Mouse (Mus musculus): ENCODE measurements at regions not wholly inside any gene's neighbourhood (a gene's known extent, or its start where the extent isn't known, plus 50 kb on each side); places are given as distances from the start of the nearest gene placed in this dataset.

DNA sequence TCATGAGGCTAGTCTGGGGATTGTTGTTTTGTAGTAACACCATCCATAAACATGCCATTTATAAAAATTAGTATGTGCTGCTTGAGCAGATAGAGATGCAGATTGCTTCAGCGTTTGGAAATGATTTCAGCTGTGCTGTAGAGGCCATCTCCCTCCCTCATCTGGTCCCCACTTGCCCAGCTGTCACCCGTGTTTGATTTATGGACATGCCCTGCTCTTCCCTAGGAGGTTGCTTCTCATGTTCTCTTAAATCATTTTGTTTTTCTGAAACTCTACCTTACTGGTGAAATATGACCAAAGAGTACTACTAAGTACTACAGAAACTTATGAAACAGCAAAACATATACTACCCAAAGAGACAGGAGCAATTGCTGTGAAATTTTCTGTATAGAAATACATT, 284.7 kb upstream of the N6amt1 start:
- DNase-seq (ENCODE audit: low spot score): peak; percentile 60

DNA sequence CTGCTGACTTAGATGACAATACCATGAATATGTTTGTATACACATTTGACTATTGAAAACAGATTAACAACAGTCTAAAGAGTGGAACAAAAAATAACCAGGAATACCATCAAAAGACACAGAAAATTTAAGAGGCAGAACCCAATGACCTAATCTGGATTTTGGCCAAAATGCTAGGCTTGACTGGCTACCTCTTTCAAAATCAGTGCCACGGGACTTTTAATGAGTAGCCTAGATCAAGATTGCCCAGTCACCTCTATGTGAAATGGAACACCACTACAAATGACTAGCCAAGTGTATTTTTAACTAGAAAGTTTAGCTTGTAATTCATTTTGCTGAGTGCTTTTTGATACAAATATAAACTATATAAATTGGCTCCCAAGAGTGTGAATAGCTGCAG, 286.0 kb upstream of the N6amt1 start:
- DNase-seq (ENCODE audit: low spot score): peak; percentile 74

DNA sequence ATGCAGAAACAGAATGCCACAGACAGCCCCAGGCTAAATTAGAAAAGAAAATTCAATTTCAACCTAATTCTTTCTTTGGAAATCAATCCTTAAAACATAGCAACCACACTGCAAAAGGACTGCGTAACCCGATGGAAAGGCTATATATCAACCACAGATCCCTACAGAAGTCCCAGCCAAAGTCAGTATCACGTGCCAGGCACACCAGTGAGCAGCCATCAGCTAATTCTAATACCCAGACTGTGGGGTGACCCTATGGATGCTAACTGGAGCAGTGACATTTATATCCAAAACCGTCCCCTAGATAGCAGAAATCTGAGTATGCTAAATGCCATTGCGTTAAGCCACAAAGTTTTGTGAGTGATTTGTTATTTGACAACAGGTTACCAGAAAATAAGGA, 286.5 kb upstream of the N6amt1 start:
- no peak for DNase-seq (ENCODE audit: low spot score)

DNA sequence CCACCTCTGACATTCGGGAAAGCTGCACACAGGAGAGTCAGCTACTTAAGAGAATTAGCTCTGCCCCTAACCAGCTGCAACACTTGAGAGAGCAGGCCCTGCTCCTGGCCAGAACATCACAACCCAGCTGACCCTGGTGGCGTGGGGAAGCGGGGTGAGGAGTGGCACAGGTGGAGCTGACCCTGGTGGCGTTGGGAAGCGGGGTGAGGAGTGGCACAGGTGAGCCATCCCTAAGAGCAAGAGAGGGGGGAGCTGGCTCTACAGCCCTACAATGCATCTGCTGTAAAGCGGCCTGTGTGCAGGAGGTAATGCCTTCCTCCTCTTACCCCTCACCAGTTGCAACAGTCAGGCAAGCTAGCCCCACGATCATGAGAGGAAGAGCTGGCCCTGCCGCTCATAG, 293.5 kb upstream of the N6amt1 start:
- no peak for DNase-seq (ENCODE audit: low spot score)

DNA sequence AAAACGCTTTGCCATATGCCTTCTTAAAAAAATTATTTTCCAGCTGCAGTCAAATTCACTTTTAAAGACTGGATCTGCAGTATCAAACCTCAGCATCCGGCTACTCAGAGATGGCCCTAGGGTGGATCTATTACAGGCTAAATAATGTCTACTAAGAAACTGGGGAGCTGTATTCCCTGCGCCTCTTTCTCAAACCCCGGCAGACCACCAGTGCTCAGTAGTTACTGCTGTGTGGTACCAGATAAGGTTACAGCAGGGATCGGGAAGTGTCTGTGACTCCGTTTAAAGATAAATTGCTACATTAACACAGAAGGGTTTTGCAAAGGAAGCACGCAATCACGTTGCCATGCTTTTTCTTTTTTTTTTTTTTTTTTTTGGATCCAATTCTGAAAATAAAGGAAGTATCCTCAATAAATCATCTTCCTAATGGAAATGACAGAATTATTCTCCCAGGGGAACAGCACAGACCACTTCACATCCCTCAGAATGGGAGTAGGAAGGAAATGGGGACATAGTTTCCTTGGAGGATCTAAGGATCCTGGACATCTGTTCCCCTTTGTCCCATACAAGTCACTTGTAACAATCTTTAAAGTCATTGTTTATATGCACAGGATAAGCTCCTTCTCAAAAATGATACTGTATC, 304.1 kb upstream of the N6amt1 start:
- DNase-seq (ENCODE audit: low spot score): no peak

DNA sequence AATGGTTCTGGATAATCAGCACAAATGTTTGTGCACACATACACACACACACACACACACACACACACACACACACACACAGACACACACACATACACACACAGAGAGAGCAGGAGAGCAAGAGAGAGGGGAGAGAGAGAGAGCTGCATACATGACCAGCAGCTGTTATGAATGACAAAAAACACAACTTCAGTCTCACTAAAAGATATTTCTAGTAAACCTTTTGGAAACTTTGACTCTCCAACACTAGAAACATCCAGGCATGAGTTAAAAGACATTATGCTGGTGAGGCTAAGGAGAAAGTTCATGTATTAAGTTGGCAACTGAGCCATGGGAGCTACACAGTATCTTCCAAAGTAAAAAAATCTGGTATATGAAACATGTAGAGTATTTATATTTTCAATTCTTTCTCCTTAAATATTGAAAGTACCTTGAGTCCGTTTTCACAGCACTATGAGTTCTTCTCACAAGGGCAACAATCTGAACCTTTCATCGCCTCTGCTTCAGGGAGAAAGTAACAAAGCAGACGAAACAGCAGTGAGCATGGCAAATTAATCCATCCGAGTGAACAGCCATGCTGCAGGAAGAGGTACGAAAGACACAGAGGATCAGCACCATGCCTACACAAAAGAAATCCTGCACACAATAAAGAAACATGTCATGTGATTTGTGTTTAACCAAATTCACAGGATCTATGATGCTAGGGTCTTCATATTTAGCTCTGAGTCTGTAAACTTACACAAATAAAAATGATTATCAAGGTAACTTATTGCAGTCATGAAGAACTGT, 309.0 kb upstream of the N6amt1 start:
- DNase-seq (ENCODE audit: low spot score): no peak

DNA sequence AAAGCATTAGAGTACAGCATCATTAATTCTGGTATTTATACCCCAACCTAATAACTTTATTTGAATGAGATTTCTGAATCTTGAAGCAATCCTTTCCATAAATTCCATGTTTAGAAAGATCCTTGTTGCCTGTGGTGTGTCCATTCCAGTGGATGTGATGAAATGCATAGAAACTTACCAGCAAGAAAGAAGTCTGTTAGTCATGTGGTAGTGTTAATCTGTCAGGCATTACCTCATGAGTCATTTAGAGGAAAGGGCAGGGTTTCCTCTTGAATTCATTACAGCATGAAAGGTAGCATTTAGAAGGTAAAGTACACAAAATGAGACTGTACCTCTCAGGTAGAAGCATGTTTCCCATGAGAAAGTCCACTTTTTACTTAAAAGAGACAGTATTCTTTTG, 310.3 kb upstream of the N6amt1 start:
- DNase-seq (ENCODE audit: low spot score): peak; percentile 32

DNA sequence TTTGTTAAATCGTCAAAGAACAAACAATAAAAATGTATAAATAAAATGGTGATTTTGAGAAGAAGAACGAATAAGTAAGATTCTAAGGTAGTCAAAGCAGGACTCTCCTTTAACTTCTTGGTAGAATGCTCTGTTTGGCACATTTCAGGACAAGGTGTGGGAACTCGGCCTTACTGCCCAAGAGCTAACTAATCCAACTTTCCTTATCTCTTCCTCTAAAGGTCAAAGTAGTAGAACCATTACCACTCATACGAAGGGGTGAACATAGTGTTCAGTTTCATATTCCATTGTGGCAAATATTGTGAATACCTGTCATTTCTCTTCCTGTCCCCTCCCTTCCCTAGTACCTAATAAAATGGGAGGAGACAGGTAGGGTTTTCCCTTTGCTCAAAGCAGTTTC, 313.6 kb upstream of the N6amt1 start:
- DNase-seq (ENCODE audit: low spot score): no peak

DNA sequence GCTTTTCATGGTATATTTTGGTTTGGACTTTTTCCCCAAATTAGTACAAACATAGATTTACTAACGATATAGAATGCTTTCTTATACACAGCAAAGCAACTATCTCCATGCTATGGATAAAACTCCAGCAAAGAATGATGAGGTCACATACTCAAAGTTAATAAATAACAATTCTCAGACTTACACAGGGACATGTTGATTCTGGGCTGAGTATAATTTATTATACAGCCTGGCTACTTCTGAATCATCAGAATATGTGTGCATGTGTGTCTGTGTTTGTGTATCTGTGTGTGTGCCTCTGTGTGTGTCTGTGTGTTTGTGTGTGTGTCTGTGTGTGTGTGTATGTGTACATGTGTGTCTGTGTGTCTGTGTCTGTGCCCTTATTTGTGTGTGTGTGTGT, 314.1 kb upstream of the N6amt1 start:
- no peak for DNase-seq (ENCODE audit: low spot score)

DNA sequence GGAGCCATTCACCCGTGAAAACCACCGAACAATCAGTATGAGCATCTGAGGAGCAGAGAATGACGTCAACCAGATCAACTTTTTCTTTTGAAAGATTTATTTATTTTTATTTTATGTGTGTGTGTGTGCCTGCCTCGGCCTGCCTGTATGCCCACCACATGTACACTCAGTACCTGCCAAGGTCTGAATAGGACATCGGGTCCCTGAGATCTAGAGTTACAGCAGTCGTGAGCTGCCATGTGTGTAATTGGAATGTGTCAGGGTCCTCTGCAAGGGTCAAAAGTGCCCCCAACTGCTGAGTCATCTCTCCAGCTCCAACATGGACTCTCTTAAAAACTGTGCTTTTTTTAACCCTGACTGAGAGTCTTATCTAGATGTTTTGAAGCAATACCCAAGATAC, 316.9 kb upstream of the N6amt1 start:
- DNase-seq (ENCODE audit: low spot score): no peak

DNA sequence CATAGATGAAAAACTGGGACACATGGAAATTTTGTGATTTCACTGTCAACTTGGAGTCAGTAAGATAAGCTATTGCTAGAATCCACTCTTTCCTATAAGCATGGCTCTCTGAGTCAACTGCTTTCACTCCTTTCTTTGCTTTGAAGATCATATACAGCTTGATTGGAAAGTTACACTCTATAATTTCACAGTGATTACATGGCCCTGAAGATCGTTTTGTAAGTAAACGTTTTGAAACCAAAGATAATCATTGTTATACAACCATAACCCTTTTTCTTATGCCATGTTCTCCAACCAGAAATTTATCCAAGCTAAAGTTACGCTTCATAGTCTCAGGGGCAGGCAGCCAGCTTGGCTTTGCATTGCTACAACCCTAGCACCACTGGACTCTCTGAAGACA, 322.1 kb upstream of the N6amt1 start:
- no peak for DNase-seq (ENCODE audit: low spot score)

DNA sequence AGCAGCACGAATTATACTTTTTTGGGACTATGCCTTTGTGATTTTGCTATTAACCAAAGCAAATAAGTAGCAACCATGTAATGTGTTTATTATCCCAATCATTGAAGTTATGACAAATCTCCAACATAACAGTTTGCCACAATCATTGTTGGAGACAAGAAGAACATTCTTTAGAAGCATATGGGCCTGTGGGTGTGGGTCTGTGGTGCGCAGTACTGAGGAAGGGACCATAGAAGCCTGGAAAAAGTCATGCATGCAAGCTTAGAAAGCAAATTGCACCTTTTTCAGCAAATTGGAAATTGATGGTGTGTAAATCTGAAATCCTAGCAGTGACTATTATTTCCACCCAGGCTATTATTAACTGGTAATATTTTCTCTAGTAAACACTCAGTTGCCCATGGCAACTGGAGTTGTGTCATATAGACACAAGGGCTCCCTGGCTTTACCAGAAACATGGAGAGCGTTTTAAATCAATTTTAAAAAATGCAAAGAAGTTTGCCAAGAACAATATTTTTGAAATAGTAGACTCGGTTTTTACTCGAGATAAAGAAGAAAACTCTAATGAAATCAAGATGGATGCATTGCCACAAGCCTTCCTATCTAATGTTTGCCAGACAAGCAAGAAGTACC, 325.4 kb upstream of the N6amt1 start:
- peak; percentile 72 for DNase-seq (ENCODE audit: low spot score)

DNA sequence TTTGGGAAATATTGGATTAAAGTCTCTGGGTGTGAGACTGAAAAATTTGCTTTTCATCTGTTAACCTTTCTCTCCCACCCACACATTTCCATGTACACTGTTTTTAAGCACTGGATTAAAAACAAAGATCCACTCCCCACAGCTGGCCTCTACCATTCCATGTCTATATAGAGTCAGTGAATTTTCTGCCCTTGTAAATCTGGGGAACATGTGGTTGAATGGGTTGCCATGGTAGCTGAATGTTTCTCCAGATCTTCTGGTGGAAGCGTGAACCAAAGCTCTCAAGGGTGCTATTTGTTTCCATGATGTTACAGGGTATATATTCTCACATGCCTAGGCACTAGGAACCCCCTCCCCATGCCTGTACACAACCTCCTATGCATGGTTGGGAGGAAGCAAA, 326.4 kb upstream of the N6amt1 start:
- no peak for DNase-seq (ENCODE audit: low spot score)

DNA sequence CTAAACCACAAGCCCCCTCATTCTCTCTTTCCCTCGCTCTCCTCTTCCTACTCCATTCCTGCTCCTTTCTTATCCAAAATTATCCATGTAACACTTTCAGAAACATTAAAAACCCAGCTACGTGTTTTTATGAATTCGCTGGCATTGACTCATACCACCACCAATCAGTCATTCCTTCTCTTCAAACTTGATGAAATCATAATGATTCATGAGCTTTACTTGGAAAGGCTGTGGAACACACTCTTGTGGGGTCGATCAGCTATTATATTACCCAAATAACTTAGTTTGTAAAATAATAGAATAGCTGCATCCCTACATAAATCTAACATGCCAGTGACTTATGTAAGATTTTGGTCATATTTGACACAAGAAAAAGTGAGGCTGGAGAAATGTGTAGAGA, 331.9 kb upstream of the N6amt1 start:
- DNase-seq (ENCODE audit: low spot score): peak; percentile 20

DNA sequence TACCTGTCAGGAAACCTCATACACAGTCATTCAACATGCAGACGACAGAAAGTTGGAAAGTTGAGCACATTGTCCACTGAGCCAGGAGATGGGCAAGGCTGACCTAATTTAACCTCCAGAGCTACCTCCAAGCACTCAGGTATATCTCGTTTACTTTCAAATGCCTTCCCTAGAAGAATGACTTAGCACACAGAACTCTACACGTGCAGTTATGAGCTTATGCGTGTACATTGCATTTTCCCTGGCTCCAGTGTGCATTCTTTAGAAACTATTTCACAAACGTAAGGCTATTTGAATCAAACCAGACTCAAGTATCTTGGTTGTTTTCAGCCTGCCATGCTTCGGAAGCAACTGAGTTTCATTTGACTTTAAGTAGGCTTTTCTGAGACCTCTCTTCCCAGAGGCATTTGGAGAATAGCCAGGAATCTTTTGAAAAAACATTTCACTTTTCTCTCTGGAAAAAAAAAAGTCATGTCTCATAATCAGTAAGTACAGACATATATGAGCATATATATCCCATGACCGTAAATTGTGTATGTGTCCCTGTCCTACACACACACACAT, 336.8 kb upstream of the N6amt1 start:
- DNase-seq (ENCODE audit: low spot score): peak; percentile 34

DNA sequence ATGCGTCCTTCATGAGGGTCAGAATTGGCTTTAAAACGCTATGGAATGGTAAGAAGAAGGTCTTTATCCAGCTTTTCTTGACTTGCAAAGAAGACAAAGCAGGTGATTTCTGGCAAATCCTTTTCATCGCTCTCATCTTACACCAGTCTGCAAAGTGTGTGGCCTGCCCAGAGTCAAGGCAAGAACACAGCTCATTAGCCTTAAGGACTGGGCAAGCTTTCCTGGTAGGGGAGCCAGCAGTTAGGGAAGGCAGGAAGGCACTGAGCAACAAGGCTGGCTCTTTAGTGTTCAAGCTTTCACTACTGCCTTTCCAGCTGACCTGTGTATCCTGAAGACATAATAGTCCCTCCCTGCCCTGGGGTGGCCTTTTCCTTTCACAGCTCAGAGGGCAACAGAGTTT, 352.4 kb upstream of the N6amt1 start:
- peak; percentile 29 for DNase-seq (ENCODE audit: low spot score)

DNA sequence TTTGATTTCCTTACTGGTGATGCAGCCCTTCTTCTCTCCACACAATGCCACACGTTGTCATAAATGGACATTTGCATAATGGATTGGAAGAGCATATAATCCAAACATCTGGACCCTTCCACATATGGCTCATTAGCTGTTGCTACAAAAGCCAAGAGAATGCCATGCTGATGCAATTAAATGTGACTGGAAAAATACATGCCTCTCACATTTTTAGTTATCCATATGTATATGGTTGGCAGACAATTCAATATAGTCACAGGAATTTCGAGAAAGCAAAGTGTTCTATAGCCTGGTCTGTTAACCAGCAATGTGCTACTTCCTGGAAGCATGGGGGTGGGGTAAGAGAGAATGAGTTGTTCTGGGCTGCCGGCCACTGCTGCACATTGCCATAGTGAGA, 352.9 kb upstream of the N6amt1 start:
- DNase-seq (ENCODE audit: low spot score): no peak

DNA sequence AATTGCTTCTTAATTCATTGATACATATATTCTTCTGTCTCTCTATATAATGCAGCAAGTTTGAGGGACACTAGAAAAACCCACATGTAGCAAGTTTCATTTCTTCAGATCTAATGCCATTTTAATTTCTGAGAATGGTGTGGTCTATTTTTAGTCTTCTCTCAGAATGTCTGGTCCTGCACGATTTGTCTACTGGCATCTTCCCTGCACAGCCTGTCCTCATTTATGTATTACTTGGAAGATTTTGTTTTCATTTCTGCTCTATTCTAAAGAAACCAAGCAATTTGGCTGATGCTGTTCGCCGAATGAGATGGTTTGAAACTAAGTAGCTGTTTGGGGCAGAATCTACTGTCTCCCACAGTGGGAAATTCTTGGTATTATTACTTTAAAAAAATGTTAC, 382.3 kb upstream of the N6amt1 start:
- no peak for DNase-seq (ENCODE audit: low spot score)

DNA sequence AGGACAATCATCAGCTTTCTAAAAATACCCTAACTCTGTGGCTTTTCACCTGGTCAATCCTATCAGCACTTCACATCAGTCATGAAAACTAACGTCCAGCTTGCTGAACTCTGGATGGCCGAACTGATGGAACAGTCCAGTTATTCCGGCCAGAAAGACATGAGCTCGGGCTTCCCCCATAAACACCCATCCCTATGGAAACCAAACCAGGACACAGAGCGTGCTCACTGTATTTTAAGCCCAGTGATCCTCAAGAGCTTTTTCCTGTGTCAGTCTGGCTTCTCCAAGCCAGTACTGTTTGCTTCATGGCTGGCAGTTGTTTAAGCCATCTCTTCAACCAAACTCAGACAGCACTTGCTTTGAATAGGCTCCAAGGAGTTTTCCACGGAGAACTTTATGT, 404.3 kb upstream of the N6amt1 start:
- DNase-seq (ENCODE audit: low spot score): peak; percentile 31

DNA sequence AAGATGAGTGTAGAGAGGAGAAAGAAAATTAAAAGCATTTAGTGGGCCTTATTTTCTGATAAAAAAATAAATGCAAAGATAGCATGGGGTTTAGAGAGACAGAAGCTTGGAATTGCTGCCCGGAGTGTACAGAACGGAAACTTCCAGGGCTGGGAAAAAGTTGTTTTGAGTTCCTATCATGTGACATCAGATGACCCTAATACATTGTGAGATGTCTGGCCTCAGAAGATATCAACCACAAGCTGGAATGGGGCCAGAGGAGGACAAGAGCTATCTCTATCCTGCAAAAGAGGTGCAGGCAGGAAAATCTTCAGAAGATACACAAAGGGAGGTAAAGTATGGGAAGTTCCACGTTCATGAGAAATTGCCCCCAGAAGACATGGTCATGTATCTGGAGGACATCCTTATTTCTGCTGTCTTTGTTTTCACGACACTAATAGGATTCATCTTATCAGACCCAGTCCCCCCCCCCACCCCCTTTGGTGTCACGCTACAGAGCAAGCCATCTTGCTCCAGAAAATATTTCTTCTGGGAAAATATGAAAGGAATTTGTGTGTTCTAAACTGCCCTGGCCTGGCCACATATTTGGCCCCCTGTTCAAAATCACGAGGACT, 408.3 kb upstream of the N6amt1 start:
- no peak for DNase-seq (ENCODE audit: low spot score)

DNA sequence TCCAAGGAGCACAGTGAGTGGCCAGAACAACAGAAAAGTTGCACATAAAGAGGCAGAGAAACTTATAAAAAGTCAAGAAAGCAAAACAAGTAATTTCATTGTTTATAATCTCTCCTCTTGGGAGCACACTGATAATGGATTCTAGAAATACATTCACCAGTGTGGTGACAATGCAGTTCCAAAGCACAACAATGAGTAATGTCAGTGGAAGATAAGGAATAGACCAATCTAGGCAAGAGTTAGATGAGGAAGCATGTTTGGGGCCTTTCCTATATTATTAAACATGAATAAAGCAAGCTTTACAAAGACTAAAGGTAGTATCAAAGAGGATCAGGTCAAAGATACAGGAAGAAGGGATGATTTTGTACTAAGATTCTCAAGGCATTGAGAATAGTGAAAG, 408.9 kb upstream of the N6amt1 start:
- DNase-seq (ENCODE audit: low spot score): no peak

DNA sequence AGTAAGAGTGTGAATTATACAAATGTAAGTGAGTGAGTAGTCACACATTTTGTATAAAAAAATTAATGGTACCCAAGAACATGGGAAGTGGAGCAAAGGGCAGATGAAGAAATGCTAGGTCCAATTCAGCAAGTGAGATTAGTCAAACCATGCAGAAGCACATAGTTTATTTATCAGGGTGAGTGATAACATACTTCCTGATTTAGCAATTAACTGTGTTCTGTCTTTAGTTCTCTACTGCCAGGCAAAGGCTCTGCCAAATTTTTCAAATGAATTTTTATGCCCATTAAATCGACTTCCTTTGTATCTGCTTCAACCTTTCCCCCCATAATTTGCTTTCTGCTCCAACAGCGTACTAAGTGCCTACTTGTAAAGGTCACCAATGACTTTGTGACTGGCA, 419.0 kb upstream of the N6amt1 start:
- DNase-seq (ENCODE audit: low spot score): no peak

DNA sequence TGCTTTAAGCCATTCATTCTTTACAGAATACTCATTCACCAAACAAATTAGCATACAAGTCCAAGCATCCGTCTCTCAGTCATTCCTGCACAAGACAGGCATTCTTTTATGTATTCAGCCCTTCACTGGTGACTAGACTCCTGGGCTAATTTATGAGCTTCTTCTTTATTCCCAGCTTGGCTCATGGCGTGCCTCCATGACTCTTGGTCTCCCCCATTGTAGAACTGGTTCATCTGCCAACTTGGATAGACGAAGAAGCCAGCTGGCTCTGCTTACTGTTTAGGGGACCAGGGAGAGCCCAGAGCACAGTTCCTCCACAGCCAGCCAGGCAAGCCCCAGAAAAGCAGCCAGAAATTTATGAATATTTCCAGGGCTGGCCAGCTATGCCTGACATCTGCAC, 421.2 kb upstream of the N6amt1 start:
- peak; percentile 77 for DNase-seq (ENCODE audit: low spot score)

Data from adipocyte (in vitro differentiated cells).